Mouse (Mus musculus): ENCODE results near the gene Trim58. TPM values are rescaled to one million over a fixed set of nuclear protein-coding genes. Genes with fewer than 3 reads are reported as not detected.

Gene Trim58
- total RNA-seq (2017), result 2.8 and 3.9 TPM in 2 replicates

GRCm38 (mm10) chr11:58640272-58640867 is at the start of gene Trim58:
Gene Trim58, plus strand, starts transcription at chr11:58640465.
- ATAC-seq (replicated peaks in 1 of 2; ENCODE audit: insufficient read depth in 1 of 2, low FRiP score in 2 of 2, low TSS enrichment in 1 of 2, low read depth in 1 of 2, poor library complexity in 2 of 2, severe bottlenecking in 2 of 2), result peak; percentile 50 to 54

GRCm38 (mm10) chr11:58594814-58595213 is 45.5 kb upstream of the Trim58 start, which contains the start of gene Olfr324:
Gene Olfr324, plus strand, starts transcription at chr11:58595114.
- no peak for ATAC-seq (replicated peaks in 1 of 2; ENCODE audit: insufficient read depth in 1 of 2, low FRiP score in 2 of 2, low TSS enrichment in 1 of 2, low read depth in 1 of 2, poor library complexity in 2 of 2, severe bottlenecking in 2 of 2)

GRCm38 (mm10) chr11:58597837-58598236 is 42.4 kb upstream of the Trim58 start:
- no peak for ATAC-seq (replicated peaks in 1 of 2; ENCODE audit: insufficient read depth in 1 of 2, low FRiP score in 2 of 2, low TSS enrichment in 1 of 2, low read depth in 1 of 2, poor library complexity in 2 of 2, severe bottlenecking in 2 of 2)

GRCm38 (mm10) chr11:58602062-58602461 is 38.2 kb upstream of the Trim58 start:
- no peak for ATAC-seq (replicated peaks in 1 of 2; ENCODE audit: insufficient read depth in 1 of 2, low FRiP score in 2 of 2, low TSS enrichment in 1 of 2, low read depth in 1 of 2, poor library complexity in 2 of 2, severe bottlenecking in 2 of 2)

GRCm38 (mm10) chr11:58602800-58603560 is 37.3 kb upstream of the Trim58 start:
- no peak for ATAC-seq (replicated peaks in 1 of 2; ENCODE audit: insufficient read depth in 1 of 2, low FRiP score in 2 of 2, low TSS enrichment in 1 of 2, low read depth in 1 of 2, poor library complexity in 2 of 2, severe bottlenecking in 2 of 2)

- no peak for ATAC-seq (replicated peaks in 1 of 2; ENCODE audit: insufficient read depth in 1 of 2, low FRiP score in 2 of 2, low TSS enrichment in 1 of 2, low read depth in 1 of 2, poor library complexity in 2 of 2, severe bottlenecking in 2 of 2)
These were observed 35.6 kb upstream of the Trim58 start for GRCm38 (mm10) chr11:58604688-58605087.

GRCm38 (mm10) chr11:58605228-58605627 is 35.0 kb upstream of the Trim58 start:
- ATAC-seq (replicated peaks in 1 of 2; ENCODE audit: insufficient read depth in 1 of 2, low FRiP score in 2 of 2, low TSS enrichment in 1 of 2, low read depth in 1 of 2, poor library complexity in 2 of 2, severe bottlenecking in 2 of 2), result no peak

GRCm38 (mm10) chr11:58606177-58606919 is 33.9 kb upstream of the Trim58 start:
- ATAC-seq (replicated peaks in 1 of 2; ENCODE audit: insufficient read depth in 1 of 2, low FRiP score in 2 of 2, low TSS enrichment in 1 of 2, low read depth in 1 of 2, poor library complexity in 2 of 2, severe bottlenecking in 2 of 2), result no peak

- ATAC-seq (replicated peaks in 1 of 2; ENCODE audit: insufficient read depth in 1 of 2, low FRiP score in 2 of 2, low TSS enrichment in 1 of 2, low read depth in 1 of 2, poor library complexity in 2 of 2, severe bottlenecking in 2 of 2), result no peak
These were observed 33.2 kb upstream of the Trim58 start for GRCm38 (mm10) chr11:58607030-58607429.

- ATAC-seq (replicated peaks in 1 of 2; ENCODE audit: insufficient read depth in 1 of 2, low FRiP score in 2 of 2, low TSS enrichment in 1 of 2, low read depth in 1 of 2, poor library complexity in 2 of 2, severe bottlenecking in 2 of 2), result no peak
These were observed 26.9 kb upstream of the Trim58 start for GRCm38 (mm10) chr11:58613359-58613758.

- no peak for ATAC-seq (replicated peaks in 1 of 2; ENCODE audit: insufficient read depth in 1 of 2, low FRiP score in 2 of 2, low TSS enrichment in 1 of 2, low read depth in 1 of 2, poor library complexity in 2 of 2, severe bottlenecking in 2 of 2)
These were observed 25.7 kb upstream of the Trim58 start for GRCm38 (mm10) chr11:58614526-58614925.

GRCm38 (mm10) chr11:58615975-58616374 is 24.3 kb upstream of the Trim58 start, which contains the start of gene 2210407C18Rik:
Gene 2210407C18Rik, minus strand, starts transcription at chr11:58616075.
- ATAC-seq (replicated peaks in 1 of 2; ENCODE audit: insufficient read depth in 1 of 2, low FRiP score in 2 of 2, low TSS enrichment in 1 of 2, low read depth in 1 of 2, poor library complexity in 2 of 2, severe bottlenecking in 2 of 2), result no peak

GRCm38 (mm10) chr11:58618369-58618768 is 21.9 kb upstream of the Trim58 start:
- ATAC-seq (replicated peaks in 1 of 2; ENCODE audit: insufficient read depth in 1 of 2, low FRiP score in 2 of 2, low TSS enrichment in 1 of 2, low read depth in 1 of 2, poor library complexity in 2 of 2, severe bottlenecking in 2 of 2), result no peak

GRCm38 (mm10) chr11:58618793-58619192 is 21.5 kb upstream of the Trim58 start:
- ATAC-seq (replicated peaks in 1 of 2; ENCODE audit: insufficient read depth in 1 of 2, low FRiP score in 2 of 2, low TSS enrichment in 1 of 2, low read depth in 1 of 2, poor library complexity in 2 of 2, severe bottlenecking in 2 of 2), result no peak

- ATAC-seq (replicated peaks in 1 of 2; ENCODE audit: insufficient read depth in 1 of 2, low FRiP score in 2 of 2, low TSS enrichment in 1 of 2, low read depth in 1 of 2, poor library complexity in 2 of 2, severe bottlenecking in 2 of 2), result no peak
These were observed 14.1 kb upstream of the Trim58 start for GRCm38 (mm10) chr11:58626146-58626545.

- no peak for ATAC-seq (replicated peaks in 1 of 2; ENCODE audit: insufficient read depth in 1 of 2, low FRiP score in 2 of 2, low TSS enrichment in 1 of 2, low read depth in 1 of 2, poor library complexity in 2 of 2, severe bottlenecking in 2 of 2)
These were observed 9.9 kb upstream of the Trim58 start, which contains the start of gene Olfr323 for GRCm38 (mm10) chr11:58630401-58630800. Gene Olfr323, minus strand, starts transcription at chr11:58630501.

GRCm38 (mm10) chr11:58634878-58635277 is 5.4 kb upstream of the Trim58 start:
- ATAC-seq (replicated peaks in 1 of 2; ENCODE audit: insufficient read depth in 1 of 2, low FRiP score in 2 of 2, low TSS enrichment in 1 of 2, low read depth in 1 of 2, poor library complexity in 2 of 2, severe bottlenecking in 2 of 2), result no peak

GRCm38 (mm10) chr11:58636376-58636977 is 3.8 kb upstream of the Trim58 start:
- peak; percentile 50 to 75 for ATAC-seq (replicated peaks in 1 of 2; ENCODE audit: insufficient read depth in 1 of 2, low FRiP score in 2 of 2, low TSS enrichment in 1 of 2, low read depth in 1 of 2, poor library complexity in 2 of 2, severe bottlenecking in 2 of 2)

Measured in hematopoietic stem cell, adult 5-6 weeks (primary cell).